Mouse (Mus musculus) ES-E14 (cell line): ENCODE data around the gene Bco1.

Experiments
- HCFC1 ChIP-seq: IDR thresholded peaks from 2 replicates; pipeline ENCODE4 v1.6.1; 2012; ENCODE audit warnings: low read length, inconsistent platforms, borderline replicate concordance; ENCODE audit not compliant: insufficient read depth
- MAFK ChIP-seq: IDR thresholded peaks from 2 replicates; pipeline ENCODE4 v1.6.1; 2014; ENCODE audit warnings: mild to moderate bottlenecking, low read depth, low read length, inconsistent platforms; ENCODE audit not compliant: insufficient read depth
- ZC3H11A ChIP-seq: IDR thresholded peaks from 2 replicates; pipeline ENCODE4 v1.6.1; 2012; ENCODE audit warnings: low read depth, mild to moderate bottlenecking, inconsistent platforms, low read length, borderline replicate concordance
- ZNF384 ChIP-seq: IDR thresholded peaks from 2 replicates; pipeline ENCODE4 v1.6.1; 2012; ENCODE audit warnings: low read depth, low read length, inconsistent platforms

DNA sequence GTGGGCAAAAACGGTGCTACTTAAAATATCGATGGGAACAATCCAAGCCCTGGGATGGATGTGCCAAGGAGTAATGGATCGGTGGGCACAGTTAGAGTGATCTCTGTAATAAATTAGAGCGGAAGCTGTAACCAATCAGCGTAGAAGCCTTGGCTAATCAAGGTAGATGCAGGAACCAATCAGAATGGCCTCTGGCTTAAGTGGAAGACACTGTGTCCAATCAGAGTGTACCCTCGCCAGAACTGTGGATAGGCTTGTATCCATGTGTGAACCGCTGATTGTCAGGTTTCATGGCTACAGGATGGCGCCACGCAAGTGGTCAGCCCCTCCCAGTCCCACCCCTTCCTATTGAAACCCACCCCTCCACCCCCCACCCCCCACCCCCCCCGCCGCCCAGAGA is 28.3 kb upstream of the Bco1 start:
- TF ChIP-seq HCFC1 (no peak), MAFK (no peak), ZC3H11A (no peak), ZNF384 (no peak)
